Mouse (Mus musculus): ENCODE data around the gene Wdr83os. TPM values are rescaled to one million over a fixed set of nuclear protein-coding genes. Genes with fewer than 3 reads are reported as not detected.

Wdr83os gene
- polyA plus RNA-seq, 1 experiment from 2014 or later, result 123 TPM

DNA sequence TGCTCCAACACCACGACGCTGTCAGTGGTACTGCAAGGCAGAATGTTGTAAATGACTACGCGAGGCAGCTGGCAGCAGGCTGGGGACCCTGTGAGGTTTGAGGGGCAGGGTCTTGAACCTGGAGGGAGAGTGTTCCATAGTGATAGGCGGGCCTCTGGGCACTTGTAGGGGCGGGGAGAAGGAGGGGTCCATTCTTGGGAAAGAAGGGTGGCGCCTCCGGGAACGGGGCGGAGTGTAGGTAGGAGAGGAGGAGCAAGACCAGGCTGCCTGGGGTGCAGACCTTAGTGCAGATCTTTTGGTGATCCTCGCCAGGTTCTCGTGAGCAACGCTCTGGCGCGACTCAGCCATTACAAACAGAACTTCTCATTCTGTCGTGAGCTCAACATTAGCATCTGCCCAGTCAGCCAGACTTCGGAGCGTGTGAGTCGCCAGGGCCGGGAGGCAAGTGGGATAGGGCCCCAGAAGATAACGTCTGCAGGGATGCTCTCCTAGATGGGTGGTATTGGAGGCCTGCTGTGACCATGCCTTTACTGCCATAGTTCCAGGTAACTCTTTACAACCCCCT lies 11.1 kb downstream of the Wdr83os start:
- Histone ChIP-seq H3K9ac (ENCODE audit: low read depth, low read length) (no peak overlapping the region), H3K4me2 (replicated peaks; ENCODE audit: low read depth, low read length) (no peak overlapping the region), H3K4me1 (replicated peaks; ENCODE audit: control insufficient read depth, insufficient read depth, low read length) (no peaks in the 10 kb centered on the region), H3K27ac (ENCODE audit: low read depth, low read length) (no peak overlapping the region), H3K4me3 (ENCODE audit: low read depth, low read length) (no peak overlapping the region), H3K9me3 (ENCODE audit: control insufficient read depth, low read length) (no peaks in the 10 kb centered on the region), H3K27me3 (ENCODE audit: control insufficient read depth, insufficient read depth, low read length) (no peaks in the 10 kb centered on the region), H3K36me3 (ENCODE audit: control insufficient read depth, insufficient read depth, low read length) (no peaks in the 10 kb centered on the region)
- 36% methylated on average over 21 of the region's 21 CpGs for WGBS
- ATAC-seq (ENCODE audit: low FRiP score) (no peak), DNase-seq (ENCODE audit: low spot score) (no peak)

DNA sequence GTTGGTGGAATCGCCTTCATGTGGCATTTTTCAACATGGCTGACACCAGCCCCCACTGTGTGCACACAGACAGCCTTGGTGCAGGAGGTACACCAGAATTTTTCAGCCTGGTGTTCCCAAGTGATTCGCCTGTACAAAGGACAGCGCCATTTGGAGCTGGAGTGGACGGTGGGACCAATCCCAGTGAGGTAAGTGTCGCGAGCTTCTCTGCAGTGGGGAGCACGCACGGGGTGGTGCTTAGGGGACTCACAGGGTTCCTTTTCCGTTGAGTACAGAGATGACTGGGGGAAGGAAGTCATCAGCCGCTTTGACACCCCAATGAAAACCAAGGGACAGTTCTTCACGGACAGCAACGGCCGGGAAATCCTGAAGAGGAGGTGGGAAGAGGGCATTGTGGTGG lies 14.5 kb downstream of the Wdr83os start:
- Histone ChIP-seq H3K9me3 (ENCODE audit: control insufficient read depth, low read length) (no peaks in the 10 kb centered on the region), H3K27me3 (ENCODE audit: control insufficient read depth, insufficient read depth, low read length) (no peaks in the 10 kb centered on the region), H3K4me2 (replicated peaks; ENCODE audit: low read depth, low read length) (no peak overlapping the region), H3K4me1 (replicated peaks; ENCODE audit: control insufficient read depth, insufficient read depth, low read length) (no peaks in the 10 kb centered on the region), H3K4me3 (ENCODE audit: low read depth, low read length) (no peak overlapping the region), H3K36me3 (ENCODE audit: control insufficient read depth, insufficient read depth, low read length) (no peaks in the 10 kb centered on the region), H3K27ac (ENCODE audit: low read depth, low read length) (no peak overlapping the region), H3K9ac (ENCODE audit: low read depth, low read length) (no peak overlapping the region)
- DNase-seq (ENCODE audit: low spot score) (no peak), ATAC-seq (ENCODE audit: low FRiP score) (no peak)
- 95% methylated on average over 13 of the region's 13 CpGs for WGBS

DNA sequence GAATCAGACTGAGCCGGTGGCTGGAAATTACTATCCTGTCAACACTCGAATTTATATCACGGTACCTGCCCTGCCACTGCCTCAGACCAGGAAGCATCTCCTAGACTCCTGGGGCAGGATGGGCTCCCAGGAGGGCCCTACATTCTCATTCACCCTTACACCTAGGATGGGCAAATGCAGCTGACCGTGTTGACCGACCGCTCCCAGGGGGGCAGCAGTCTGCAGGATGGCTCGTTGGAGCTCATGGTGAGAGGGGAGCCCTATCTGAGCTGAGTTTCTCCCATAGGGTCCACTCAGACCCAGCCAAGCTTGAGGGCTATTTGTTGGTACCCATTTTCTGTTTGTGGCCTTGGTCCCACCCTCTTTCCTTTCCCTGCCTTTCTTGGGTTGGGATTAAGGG lies 15.0 kb downstream of the Wdr83os start:
- DNase-seq (ENCODE audit: low spot score) (no peak), ATAC-seq (ENCODE audit: low FRiP score) (no peak)
- Histone ChIP-seq H3K4me2 (replicated peaks; ENCODE audit: low read depth, low read length) (no peak overlapping the region), H3K27ac (ENCODE audit: low read depth, low read length) (no peak overlapping the region), H3K9me3 (ENCODE audit: control insufficient read depth, low read length) (no peaks in the 10 kb centered on the region), H3K36me3 (ENCODE audit: control insufficient read depth, insufficient read depth, low read length) (no peaks in the 10 kb centered on the region), H3K27me3 (ENCODE audit: control insufficient read depth, insufficient read depth, low read length) (no peaks in the 10 kb centered on the region), H3K4me1 (replicated peaks; ENCODE audit: control insufficient read depth, insufficient read depth, low read length) (no peaks in the 10 kb centered on the region), H3K9ac (ENCODE audit: low read depth, low read length) (no peak overlapping the region), H3K4me3 (ENCODE audit: low read depth, low read length) (no peak overlapping the region)
- 94% methylated on average over 7 of the region's 7 CpGs for WGBS

DNA sequence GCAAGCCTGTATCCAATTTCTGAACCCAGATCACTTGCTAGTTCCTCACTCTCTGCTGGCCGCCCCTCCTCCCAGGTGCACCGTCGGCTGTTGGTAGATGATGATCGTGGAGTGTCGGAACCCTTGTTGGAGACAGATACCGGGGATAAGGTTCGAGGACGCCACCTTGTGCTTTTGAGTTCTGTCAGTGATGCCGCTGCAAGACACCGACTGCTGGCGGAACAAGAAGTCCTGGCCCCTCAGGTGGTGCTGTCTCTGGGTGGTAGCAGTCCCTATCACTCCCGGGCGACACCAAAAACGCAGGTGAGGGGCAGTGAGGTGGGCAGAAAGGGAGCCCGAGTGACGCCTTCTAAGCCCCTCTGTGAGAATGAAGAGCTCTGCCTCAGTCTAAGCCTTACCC lies 15.7 kb downstream of the Wdr83os start:
- H3K4me1 ChIP-seq (replicated peaks; ENCODE audit: control insufficient read depth, insufficient read depth, low read length), result no peaks in the 10 kb centered on the region
- no peaks in the 10 kb centered on the region for H3K36me3 ChIP-seq (ENCODE audit: control insufficient read depth, insufficient read depth, low read length)
- ATAC-seq (ENCODE audit: low FRiP score), result no peak
- DNase-seq (ENCODE audit: low spot score), result no peak
- H3K4me3 ChIP-seq (ENCODE audit: low read depth, low read length), result no peak overlapping the region
- no peaks in the 10 kb centered on the region for H3K9me3 ChIP-seq (ENCODE audit: control insufficient read depth, low read length)
- WGBS, result 93% methylated on average over 16 of the region's 16 CpGs
- no peaks in the 10 kb centered on the region for H3K27me3 ChIP-seq (ENCODE audit: control insufficient read depth, insufficient read depth, low read length)
- no peak overlapping the region for H3K9ac ChIP-seq (ENCODE audit: low read depth, low read length)
- H3K4me2 ChIP-seq (replicated peaks; ENCODE audit: low read depth, low read length), result no peak overlapping the region
- no peak overlapping the region for H3K27ac ChIP-seq (ENCODE audit: low read depth, low read length)

DNA sequence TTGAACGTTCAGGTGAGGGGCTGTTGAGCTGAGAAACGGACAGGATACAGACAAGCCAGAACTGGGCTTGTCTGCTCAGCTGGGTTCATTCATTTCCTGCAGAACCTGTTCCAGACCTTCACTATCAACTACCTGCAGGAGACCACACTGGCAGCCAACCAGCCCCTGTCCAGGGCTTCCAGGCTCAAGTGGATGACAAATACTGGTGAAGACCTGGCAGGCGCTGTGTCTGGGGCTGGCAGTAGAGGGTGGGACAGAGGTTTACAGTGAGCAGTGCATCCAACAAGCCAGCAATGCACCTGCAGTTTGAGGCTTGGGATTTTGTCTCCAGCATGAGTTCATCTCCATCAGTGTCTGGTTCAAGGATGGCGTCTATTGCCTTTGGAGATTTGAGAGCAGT lies 16.3 kb downstream of the Wdr83os start:
- no peak overlapping the region for H3K9ac ChIP-seq (ENCODE audit: low read depth, low read length)
- WGBS, result 91% methylated on average over 4 of the region's 4 CpGs
- no peak overlapping the region for H3K4me2 ChIP-seq (replicated peaks; ENCODE audit: low read depth, low read length)
- ATAC-seq (ENCODE audit: low FRiP score), result no peak
- H3K4me1 ChIP-seq (replicated peaks; ENCODE audit: control insufficient read depth, insufficient read depth, low read length), result no peaks in the 10 kb centered on the region
- no peak overlapping the region for H3K27ac ChIP-seq (ENCODE audit: low read depth, low read length)
- H3K27me3 ChIP-seq (ENCODE audit: control insufficient read depth, insufficient read depth, low read length), result no peaks in the 10 kb centered on the region
- no peak overlapping the region for H3K4me3 ChIP-seq (ENCODE audit: low read depth, low read length)
- no peak for DNase-seq (ENCODE audit: low spot score)
- H3K9me3 ChIP-seq (ENCODE audit: control insufficient read depth, low read length), result no peaks in the 10 kb centered on the region
- no peaks in the 10 kb centered on the region for H3K36me3 ChIP-seq (ENCODE audit: control insufficient read depth, insufficient read depth, low read length)

DNA sequence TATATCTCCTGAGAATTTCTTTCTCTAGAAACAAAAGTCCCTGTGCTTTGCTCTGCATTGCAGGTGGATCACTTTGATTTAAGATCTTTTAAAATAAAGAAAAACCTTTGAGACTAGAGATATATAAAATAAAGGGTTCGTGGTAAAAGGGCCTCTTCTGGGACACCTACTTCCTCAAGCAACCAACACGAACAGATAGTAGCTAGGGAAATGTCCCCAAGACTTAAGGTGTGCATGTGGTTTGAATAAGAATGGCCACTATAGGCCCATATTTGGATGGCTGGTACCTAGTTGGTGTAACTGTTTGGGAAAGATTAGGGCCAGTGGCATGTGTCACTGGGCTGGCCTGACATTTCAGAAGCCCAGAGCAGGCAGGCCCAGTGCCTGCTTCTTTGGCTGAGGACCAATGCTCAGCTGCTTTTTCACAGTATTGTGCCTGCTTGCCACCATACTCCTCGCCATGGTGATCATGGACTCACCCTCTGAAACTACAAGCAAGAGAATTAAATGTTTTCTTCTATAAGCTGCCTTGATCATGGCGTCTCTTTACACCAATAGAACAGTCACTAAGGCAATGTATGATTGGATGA lies 19.6 kb downstream of the Wdr83os start:
- no peak overlapping the region for H3K4me2 ChIP-seq (replicated peaks; ENCODE audit: low read depth, low read length)
- no peak overlapping the region for H3K9ac ChIP-seq (ENCODE audit: low read depth, low read length)
- no peaks in the 10 kb centered on the region for H3K36me3 ChIP-seq (ENCODE audit: control insufficient read depth, insufficient read depth, low read length)
- no peak overlapping the region for H3K4me3 ChIP-seq (ENCODE audit: low read depth, low read length)
- no peaks in the 10 kb centered on the region for H3K4me1 ChIP-seq (replicated peaks; ENCODE audit: control insufficient read depth, insufficient read depth, low read length)
- no peak overlapping the region for H3K27ac ChIP-seq (ENCODE audit: low read depth, low read length)
- WGBS, result 90% methylated on average over 4 of the region's 4 CpGs
- no peak for ATAC-seq (ENCODE audit: low FRiP score)
- DNase-seq (ENCODE audit: low spot score), result no peak
- H3K9me3 ChIP-seq (ENCODE audit: control insufficient read depth, low read length), result no peaks in the 10 kb centered on the region
- H3K27me3 ChIP-seq (ENCODE audit: control insufficient read depth, insufficient read depth, low read length), result no peaks in the 10 kb centered on the region

GRCm38 (mm10) chr8:85113241-85113640 lies 32.7 kb downstream of the Wdr83os start:
- ATAC-seq (ENCODE audit: low FRiP score), result no peak
- WGBS, result 94% methylated on average over 10 of the region's 10 CpGs

DNA sequence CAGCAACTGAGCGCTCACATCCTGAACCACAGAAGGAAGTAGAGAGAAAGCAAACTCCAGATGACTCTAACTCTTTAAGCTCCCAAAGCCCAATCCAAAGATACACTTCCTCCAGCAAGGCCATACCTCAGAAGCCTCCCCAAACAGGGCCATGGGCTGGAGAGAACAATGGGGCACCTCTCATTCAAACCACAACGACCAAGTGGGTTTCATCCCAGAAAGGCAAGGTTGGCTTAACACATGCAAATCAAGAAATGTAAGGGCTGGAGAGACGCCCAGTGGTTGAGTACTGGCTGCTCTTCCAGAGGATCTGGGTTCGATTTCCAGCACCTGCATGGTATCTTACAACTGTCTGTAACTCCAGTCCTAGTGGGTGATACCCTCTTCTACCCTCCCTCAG lies 35.0 kb downstream of the Wdr83os start:
- Histone ChIP-seq H3K27ac (ENCODE audit: low read depth, low read length) (no peak overlapping the region), H3K4me1 (replicated peaks; ENCODE audit: control insufficient read depth, insufficient read depth, low read length) (no peaks in the 10 kb centered on the region), H3K4me2 (replicated peaks; ENCODE audit: low read depth, low read length) (no peak overlapping the region), H3K9ac (ENCODE audit: low read depth, low read length) (no peak overlapping the region), H3K9me3 (ENCODE audit: control insufficient read depth, low read length) (no peaks in the 10 kb centered on the region), H3K36me3 (ENCODE audit: control insufficient read depth, insufficient read depth, low read length) (no peaks in the 10 kb centered on the region), H3K27me3 (ENCODE audit: control insufficient read depth, insufficient read depth, low read length) (no peaks in the 10 kb centered on the region), H3K4me3 (ENCODE audit: low read depth, low read length) (no peak overlapping the region)
- 76% methylated on average over 4 of the region's 4 CpGs for WGBS
- DNase-seq (ENCODE audit: low spot score) (no peak), ATAC-seq (ENCODE audit: low FRiP score) (no peak)

More at GRCm38 (mm10) chr8:85113241-85113640, 32.7 kb downstream of the Wdr83os start:
- Histone ChIP-seq H3K27ac (ENCODE audit: low read depth, low read length) (no peak overlapping the region), H3K36me3 (ENCODE audit: control insufficient read depth, insufficient read depth, low read length) (no peaks in the 10 kb centered on the region), H3K4me1 (replicated peaks; ENCODE audit: control insufficient read depth, insufficient read depth, low read length) (no peaks in the 10 kb centered on the region), H3K4me2 (replicated peaks; ENCODE audit: low read depth, low read length) (no peak overlapping the region), H3K9me3 (ENCODE audit: control insufficient read depth, low read length) (no peaks in the 10 kb centered on the region), H3K4me3 (ENCODE audit: low read depth, low read length) (no peak overlapping the region), H3K9ac (ENCODE audit: low read depth, low read length) (no peak overlapping the region), H3K27me3 (ENCODE audit: control insufficient read depth, insufficient read depth, low read length) (no peaks in the 10 kb centered on the region)
- DNase-seq (ENCODE audit: low spot score), result no peak

DNA sequence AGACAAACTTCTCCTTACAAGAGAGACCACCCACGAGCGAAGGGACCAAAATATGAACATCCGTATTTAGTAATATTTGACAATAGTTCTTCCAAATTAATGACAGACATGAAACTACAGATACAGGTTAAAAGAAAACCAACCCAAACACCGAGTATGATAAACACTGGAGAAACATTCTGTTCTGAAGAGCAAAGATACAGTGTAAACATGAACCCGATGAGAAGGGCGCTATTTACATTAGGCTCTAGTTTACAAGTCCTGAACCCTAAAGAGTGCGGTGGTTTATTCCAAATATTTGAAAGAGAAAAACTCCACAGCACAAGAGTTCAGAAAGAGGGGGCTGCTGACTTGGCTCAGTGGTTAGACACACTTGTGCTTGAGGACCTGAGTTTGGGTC lies 36.4 kb downstream of the Wdr83os start:
- Histone ChIP-seq H3K4me1 (replicated peaks; ENCODE audit: control insufficient read depth, insufficient read depth, low read length) (no peaks in the 10 kb centered on the region), H3K4me3 (ENCODE audit: low read depth, low read length) (no peak overlapping the region), H3K9me3 (ENCODE audit: control insufficient read depth, low read length) (no peaks in the 10 kb centered on the region), H3K36me3 (ENCODE audit: control insufficient read depth, insufficient read depth, low read length) (no peaks in the 10 kb centered on the region), H3K27me3 (ENCODE audit: control insufficient read depth, insufficient read depth, low read length) (no peaks in the 10 kb centered on the region), H3K9ac (ENCODE audit: low read depth, low read length) (no peak overlapping the region), H3K4me2 (replicated peaks; ENCODE audit: low read depth, low read length) (no peak overlapping the region), H3K27ac (ENCODE audit: low read depth, low read length) (no peak overlapping the region)
- DNase-seq (ENCODE audit: low spot score) (no peak), ATAC-seq (ENCODE audit: low FRiP score) (no peak)
- WGBS, result 93% methylated on average over 7 of the region's 7 CpGs

Measured in hindbrain, embryonic 11.5 days (tissue).